Mouse (Mus musculus) brain, embryonic 18.5 days (tissue): Measurements from ENCODE around the gene Gm40193.

Experiments used
- DNase-seq: peaks from one replicate; pipeline ENCODE4 v3.0.0-alpha.2; 2012; ENCODE audit warnings: low read depth, low spot score

The Gm40193 gene

DNA sequence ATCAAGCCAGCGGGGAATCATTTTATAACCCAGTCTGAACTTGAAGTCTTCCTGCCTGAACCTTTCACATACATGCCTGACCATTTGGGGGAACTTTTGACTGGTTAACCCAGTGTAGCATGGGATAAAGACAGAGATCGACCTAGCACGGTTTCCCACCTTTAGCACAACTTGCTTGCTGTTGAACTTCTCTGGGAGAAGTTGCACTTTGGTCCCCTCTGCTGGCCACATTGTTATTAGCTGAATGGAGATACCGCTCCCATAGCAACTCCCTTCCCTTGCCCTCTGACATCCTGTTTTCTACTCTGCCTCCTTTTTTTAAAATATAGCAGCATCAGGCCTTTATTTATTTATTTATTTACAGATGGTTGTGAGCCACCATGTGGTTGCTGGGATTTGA, 26.4 kb downstream of the Gm40193 start:
- DNase-seq: no peak

DNA sequence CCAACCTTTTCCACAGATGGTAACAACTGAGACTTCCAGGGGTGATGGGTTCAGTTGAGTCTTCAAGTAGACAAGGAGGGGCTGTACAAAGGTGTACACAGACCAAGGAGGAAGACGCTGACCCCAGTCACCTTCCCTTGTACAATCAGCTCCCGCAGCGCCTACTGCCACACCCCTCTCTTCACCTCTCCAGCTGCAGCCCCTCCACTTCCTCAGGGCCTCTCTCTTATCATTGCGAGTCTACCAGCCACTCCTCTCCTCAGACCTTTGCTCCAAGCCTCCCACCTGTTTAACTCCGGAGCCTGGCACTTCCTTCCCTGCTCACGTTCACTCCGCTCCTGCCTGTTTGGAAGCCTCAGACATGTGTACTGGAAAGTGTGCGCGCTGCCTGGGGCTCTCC, 27.8 kb downstream of the Gm40193 start, which contains the start of gene Tm4sf5:
Gene Tm4sf5 (plus strand): TSS at position 275 of the 400 bp plus-strand sequence.
- no peak for DNase-seq

DNA sequence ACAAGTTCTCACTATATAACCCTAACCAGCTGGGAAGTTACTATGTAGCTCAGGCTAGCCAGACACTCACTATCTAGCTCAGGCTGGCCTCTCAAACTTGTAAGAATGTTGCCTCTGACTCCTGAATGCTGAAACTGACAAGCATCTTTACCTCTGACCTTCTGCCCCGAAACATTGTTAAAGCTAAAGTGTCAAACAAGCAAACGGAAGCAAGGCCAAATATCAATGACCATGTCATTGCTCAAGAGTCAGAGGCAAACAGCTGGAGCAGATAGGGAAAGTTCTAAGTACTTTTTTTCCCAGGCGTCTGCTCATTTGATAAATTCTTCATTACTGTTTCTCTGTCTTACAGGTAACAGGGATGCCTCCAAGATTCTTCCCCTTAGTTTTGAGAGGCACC, 30.7 kb downstream of the Gm40193 start:
- no peak for DNase-seq

DNA sequence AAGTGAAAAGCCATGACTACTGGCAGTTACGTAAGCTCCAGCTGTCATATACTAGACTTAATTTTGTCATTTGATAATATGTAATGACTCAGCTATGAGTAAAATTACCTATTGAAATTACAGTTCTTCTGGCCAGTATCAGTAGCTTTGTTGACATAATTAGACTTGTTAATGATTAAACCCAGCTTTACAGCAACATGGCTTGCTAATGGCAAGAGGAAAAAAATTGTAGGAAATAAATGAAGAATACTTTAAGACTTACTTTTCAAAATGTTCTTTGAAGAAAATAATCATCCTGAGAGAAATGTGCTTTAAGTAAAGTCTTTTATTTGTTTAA, 32.3 kb downstream of the Gm40193 start:
- no peak for DNase-seq

DNA sequence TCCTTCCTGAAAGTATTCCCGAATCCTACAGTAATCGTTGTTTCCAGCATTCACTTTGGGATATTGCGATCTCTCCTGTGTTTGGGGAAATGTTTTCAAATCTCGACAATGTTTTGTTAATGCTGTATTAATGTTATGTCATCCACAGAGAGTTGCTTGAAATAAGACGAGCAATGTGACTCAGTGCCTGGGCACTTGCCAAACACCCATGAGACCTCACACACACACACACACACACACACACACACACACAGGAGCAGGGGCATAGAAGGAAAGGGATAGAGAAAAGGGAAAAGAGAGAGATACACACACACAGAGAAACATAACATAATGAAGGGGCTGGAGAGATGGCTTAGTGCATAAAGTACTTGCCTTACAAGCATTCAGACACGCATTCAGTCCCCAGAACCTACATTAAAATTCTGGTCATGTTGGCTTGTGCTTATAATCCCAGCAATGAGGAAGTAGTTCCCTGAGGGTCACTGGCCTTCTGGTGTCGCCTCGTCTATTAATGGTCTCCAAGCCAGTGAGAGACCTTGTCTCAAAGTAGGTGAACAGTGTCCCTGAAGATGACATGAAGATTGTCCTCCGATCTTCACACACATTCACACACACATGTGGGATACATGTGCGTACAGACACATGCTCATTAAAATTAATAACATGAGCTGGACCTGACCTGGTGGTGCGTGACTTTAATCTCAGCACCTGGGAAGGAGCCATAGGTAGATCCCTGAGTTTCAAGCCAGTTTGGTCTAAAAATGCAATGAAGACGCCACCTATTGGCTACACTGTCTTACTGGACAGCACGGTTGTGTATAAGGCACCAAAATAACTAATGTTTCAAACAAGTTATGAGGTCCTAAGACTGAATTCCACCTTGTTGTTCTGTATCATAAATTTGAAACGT, 32.9 kb downstream of the Gm40193 start:
- no peak for DNase-seq

DNA sequence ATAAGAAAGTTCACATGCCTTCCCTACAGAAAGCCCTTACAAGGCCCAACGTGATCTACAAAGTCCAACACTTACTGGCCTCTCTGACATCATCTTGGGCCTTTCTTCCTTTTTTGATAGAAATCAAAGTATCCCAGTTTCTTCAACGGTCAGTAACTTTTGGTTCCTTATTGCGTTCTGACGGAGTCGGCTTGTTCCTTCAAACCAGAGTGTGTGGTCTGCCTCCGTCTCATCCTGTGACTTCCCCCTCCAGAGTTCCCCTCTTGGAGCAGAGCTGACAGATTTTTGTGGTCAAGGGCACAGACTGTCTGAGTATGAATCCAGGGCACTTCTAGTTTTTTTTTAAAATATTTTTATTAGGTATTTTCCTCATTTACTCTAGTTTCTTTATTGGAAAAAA, 43.1 kb downstream of the Gm40193 start:
- no peak for DNase-seq

DNA sequence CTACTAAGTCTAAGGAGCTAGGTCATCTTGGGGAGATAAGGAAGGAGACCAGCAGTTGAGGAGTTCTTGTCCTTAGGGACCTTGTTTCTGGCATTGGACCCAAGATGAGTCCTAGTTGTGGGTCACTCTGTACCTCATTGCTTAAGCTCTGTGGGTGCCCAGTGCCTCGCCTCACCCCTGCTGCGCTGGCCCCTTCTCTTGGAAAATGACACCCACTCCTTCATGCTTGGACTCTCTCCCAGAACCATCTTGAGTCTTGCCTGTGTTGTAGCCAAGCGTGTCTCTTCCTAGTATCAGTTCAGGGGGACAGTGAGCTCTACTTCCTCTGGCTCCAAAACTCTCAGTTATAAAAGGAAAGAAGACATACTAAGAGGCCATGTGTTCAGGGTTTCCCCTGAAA, 43.6 kb downstream of the Gm40193 start:
- DNase-seq: no peak

DNA sequence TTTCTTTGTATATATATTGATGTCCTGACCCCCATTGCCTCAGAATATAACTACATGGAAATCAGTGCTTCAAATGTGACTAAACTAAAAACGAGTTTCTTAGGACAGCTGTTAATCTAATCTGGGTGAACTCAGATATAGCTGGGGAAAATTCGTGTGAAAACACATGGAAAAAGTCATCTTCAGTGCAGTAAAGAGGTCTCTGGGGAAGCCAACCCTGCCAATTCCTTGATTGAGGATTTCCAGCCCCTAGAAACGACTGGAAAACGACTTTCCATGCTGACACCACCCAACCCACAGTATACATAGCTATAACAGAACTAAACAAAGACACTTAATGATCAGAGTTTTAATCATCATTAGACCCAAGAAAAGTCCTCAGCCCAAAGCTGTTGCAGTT, 44.9 kb downstream of the Gm40193 start:
- no peak for DNase-seq

DNA sequence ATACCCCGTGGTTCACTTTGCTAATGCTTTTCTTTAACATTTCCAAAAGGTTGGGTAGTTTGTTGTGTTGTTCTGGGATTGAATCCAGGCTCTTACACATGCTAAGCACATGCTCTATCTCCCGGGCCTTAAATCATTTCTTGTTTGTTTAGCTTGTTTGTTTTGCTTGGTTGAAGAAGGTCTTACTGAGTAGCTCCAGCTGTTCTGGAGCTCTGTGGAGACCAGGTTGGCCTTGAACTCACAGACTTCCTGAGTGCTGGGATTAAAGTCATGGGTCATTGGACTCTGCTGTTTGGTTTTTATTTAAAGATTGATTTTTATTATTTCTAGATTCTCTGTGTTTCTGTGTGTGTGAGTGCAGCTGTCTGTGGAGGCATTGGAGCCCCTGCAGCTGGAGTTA, 47.2 kb downstream of the Gm40193 start:
- no peak for DNase-seq
